Comparison of ENCODE assay signal across 7 mouse cellular contexts in the genomic region with DNA sequence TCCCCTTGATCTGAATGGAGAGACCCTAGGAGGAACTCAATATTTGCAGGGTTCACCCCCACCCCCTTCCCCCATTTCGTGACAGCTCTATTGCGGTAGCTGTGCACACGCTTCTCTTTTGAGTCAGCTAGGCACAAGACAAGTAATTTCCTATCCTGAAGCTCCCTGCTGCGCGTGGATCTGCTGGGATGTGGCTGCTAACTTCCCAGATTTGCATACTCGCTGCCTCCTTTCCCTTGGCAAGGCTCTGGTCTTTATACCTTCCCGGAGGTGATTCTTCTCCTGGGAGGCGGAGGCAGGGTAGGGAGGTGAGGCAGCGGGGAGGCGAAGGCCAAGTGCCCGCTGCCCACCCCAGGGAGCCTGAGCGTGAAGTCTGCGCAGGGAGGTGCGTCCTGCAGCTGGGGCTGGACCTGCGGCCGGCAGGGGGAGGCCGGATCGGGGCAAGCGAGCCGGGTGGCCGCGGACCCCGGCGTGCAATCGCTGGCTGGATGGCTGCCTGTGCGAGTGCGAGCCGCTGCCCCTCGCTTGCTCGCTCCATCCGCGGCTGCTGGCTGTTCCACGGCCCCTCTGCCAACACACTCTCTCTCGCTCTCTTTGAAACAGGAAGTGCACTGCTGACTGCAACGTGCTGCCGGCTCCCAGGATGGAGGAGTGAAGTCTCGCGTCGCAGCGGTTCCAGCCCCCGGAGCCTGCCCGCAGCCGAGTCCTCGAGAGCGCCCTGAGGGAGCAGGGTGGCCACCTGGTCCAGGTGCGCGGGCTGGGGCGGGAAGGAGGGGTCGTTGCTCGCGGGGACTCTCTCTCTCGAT. TPM values are rescaled to one million over a fixed set of nuclear protein-coding genes. Genes with fewer than 3 reads are reported as not detected.
DNase-seq lines count a peak whose midpoint lies in the region; ATAC-seq lines count a peak whose summit lies in the region.

No protein-coding gene starts in this region.

- no peaks in the 10 kb centered on the region for H3K9me3 ChIP-seq in forebrain, embryonic 15.5 days
- H3K9me3 ChIP-seq in hindbrain, embryonic 10.5 days = no peaks in the 10 kb centered on the region
- H3K9me3 ChIP-seq in limb, embryonic 11.5 days (ENCODE audit: control insufficient read depth, low read length) = no peaks in the 10 kb centered on the region
- H3K9me3 ChIP-seq in midbrain, embryonic 11.5 days (ENCODE audit: control insufficient read depth, low read length) = no peaks in the 10 kb centered on the region

- peaks cover 30% of the 10 kb centered on the region for H3K4me1 ChIP-seq in forebrain, embryonic 15.5 days
- H3K4me1 ChIP-seq in hindbrain, embryonic 10.5 days (replicated peaks) = peaks cover 23% of the 10 kb centered on the region
- peaks cover 13% of the 10 kb centered on the region for H3K4me1 ChIP-seq in limb, embryonic 11.5 days (ENCODE audit: control insufficient read depth, insufficient read depth, low read length)
- peaks cover 14% of the 10 kb centered on the region for H3K4me1 ChIP-seq in midbrain, embryonic 11.5 days (ENCODE audit: control insufficient read depth, insufficient read depth, low read length)

- H3K27me3 ChIP-seq in forebrain, embryonic 15.5 days = no peaks in the 10 kb centered on the region
- 0 out of 2 replicates have a peak, but pooled peaks cover 10% of the 10 kb centered on the region for H3K27me3 ChIP-seq in hindbrain, embryonic 10.5 days (ENCODE audit: insufficient read depth, poor library complexity, severe bottlenecking)
- no peaks in the 10 kb centered on the region for H3K27me3 ChIP-seq in limb, embryonic 11.5 days (ENCODE audit: control insufficient read depth, insufficient read depth, low read length)
- H3K27me3 ChIP-seq in midbrain, embryonic 11.5 days (ENCODE audit: control insufficient read depth, insufficient read depth, low read length) = no peaks in the 10 kb centered on the region

- peak overlapping the region; percentile 72 for H3K4me2 ChIP-seq in forebrain, embryonic 15.5 days (replicated peaks)
- H3K4me2 ChIP-seq in limb, embryonic 11.5 days (ENCODE audit: low read depth, severe bottlenecking) = peak overlapping the region; percentile 94
- peak overlapping the region; percentile 61 for H3K4me2 ChIP-seq in midbrain, embryonic 11.5 days

- peak; percentile 66 for ATAC-seq in forebrain, embryonic 15.5 days (replicated peaks)
- ATAC-seq in limb, embryonic 11.5 days (ENCODE audit: insufficient number of reproducible peaks, low FRiP score, low TSS enrichment, low read depth) = peak; percentile 73
- ATAC-seq in midbrain, embryonic 11.5 days (ENCODE audit: low FRiP score) = peak; percentile 70

- H3K9ac ChIP-seq in forebrain, embryonic 15.5 days (replicated peaks) = peak overlapping the region; percentile 46
- peak overlapping the region; percentile 72 for H3K9ac ChIP-seq in limb, embryonic 11.5 days (ENCODE audit: low read length)
- H3K9ac ChIP-seq in midbrain, embryonic 11.5 days (ENCODE audit: low read length) = peak overlapping the region; percentile 52

- H3K27ac ChIP-seq in forebrain, embryonic 15.5 days (replicated peaks) = peak overlapping the region; percentile 38; the same call in 1 of the 2 replicates
- H3K27ac ChIP-seq in hindbrain, embryonic 10.5 days = peak overlapping the region; percentile 71
- H3K27ac ChIP-seq in limb, embryonic 11.5 days (replicated peaks; ENCODE audit: low read depth, low read length) = 0 out of 2 replicates have a peak overlapping the region, but pooled peaks have one; percentile 14
- no peak overlapping the region for H3K27ac ChIP-seq in midbrain, embryonic 11.5 days (ENCODE audit: low read depth, low read length)

- 4% methylated on average over 50 of the region's 52 CpGs for WGBS in forebrain, embryonic 15.5 days
- 3% methylated on average over 52 of the region's 52 CpGs for WGBS in hindbrain, embryonic 10.5 days
- WGBS in limb, embryonic 11.5 days = 2% methylated on average over 52 of the region's 52 CpGs
- 7% methylated on average over 52 of the region's 52 CpGs for WGBS in midbrain, embryonic 11.5 days

- H3K4me3 ChIP-seq in forebrain, embryonic 15.5 days = peak overlapping the region; percentile 39
- peak overlapping the region; percentile 52 for H3K4me3 ChIP-seq in hindbrain, embryonic 10.5 days
- peak overlapping the region; percentile 41 for H3K4me3 ChIP-seq in limb, embryonic 11.5 days (ENCODE audit: low read depth, low read length)
- peak overlapping the region; percentile 33 for H3K4me3 ChIP-seq in midbrain, embryonic 11.5 days (ENCODE audit: low read depth, low read length)

- DNase-seq in R1 (ENCODE audit: low read depth, low spot score) = peak; percentile 91
- DNase-seq in cerebellum, adult 11 months = peak; percentile 13
- peak; percentile 63 for DNase-seq in hindbrain, embryonic 10.5 days (ENCODE audit: low spot score)
- peak; percentile 75 for DNase-seq in limb, embryonic 11.5 days (ENCODE audit: low spot score)
- peak; percentile 93 for DNase-seq in midbrain, embryonic 11.5 days (ENCODE audit: low spot score, missing footprints)
- DNase-seq in spleen, adult 18-20 months = peak; percentile 45 to 49

- H3K36me3 ChIP-seq in forebrain, embryonic 15.5 days = peaks cover 4% of the 10 kb centered on the region; the same call in 1 of the 2 replicates
- H3K36me3 ChIP-seq in hindbrain, embryonic 10.5 days = peaks cover 53% of the 10 kb centered on the region
- H3K36me3 ChIP-seq in limb, embryonic 11.5 days (ENCODE audit: control insufficient read depth, insufficient read depth, low read length) = no peaks in the 10 kb centered on the region; the same call in 1 of the 2 replicates
- H3K36me3 ChIP-seq in midbrain, embryonic 11.5 days (ENCODE audit: control insufficient read depth, insufficient read depth, low read length) = no peaks in the 10 kb centered on the region

RNA-seq across cellular contexts. Expression of gene Lrrc8d, which starts 32.1 kb away (rescaled TPM):
- 33.9 and 38.2 TPM in 2 replicates for polyA plus RNA-seq in forebrain, embryonic 15.5 days (2015; fragmentation: Nextera tagmentation; extraction: Ambion mirVana)
- polyA plus RNA-seq in hindbrain, embryonic 10.5 days (2016; fragmentation: Nextera tagmentation; extraction: Ambion mirVana) = 20.9 and 24.4 TPM in 2 replicates
- polyA plus RNA-seq in limb, embryonic 11.5 days (2014; fragmentation: Nextera tagmentation; extraction: Ambion mirVana) = 18.3 and 21.4 TPM in 2 replicates
- 24.5 and 28.8 TPM in 2 replicates for polyA plus RNA-seq in midbrain, embryonic 11.5 days (2014; fragmentation: Nextera tagmentation; extraction: Ambion mirVana)

Comparison
In these comparisons a context has a peak if more than half of its experiments do, and no peak if none do; other contexts are left out.
1. DNase-seq: peak in every context shown above with its lines; median percentile 93 in midbrain, embryonic 11.5 days; 91 in R1; 75 in limb, embryonic 11.5 days; 63 in hindbrain, embryonic 10.5 days; 47 in spleen, adult 18-20 months; 13 in cerebellum, adult 11 months.